Mouse (Mus musculus) hematopoietic stem cell, adult 5-6 weeks (primary cell): ENCODE results near the gene Sgpp1. TPM values are rescaled to one million over a fixed set of nuclear protein-coding genes. Genes with fewer than 3 reads are reported as not detected.
"Not testable (repeated sequence)": the region's sequence is repeated elsewhere in the genome, so short reads cannot be mapped to it uniquely, and the experiment has no call there.

Experiments used
- ATAC-seq, 2 experiments: fragments of 125-278 bp in 1 of 2; replicated peaks in 1 of 2; 2 replicates each; pipeline ENCODE4 v1.8.0; 2016 to 2017; ENCODE audit warnings: inconsistent platforms in 2 of 2, mild to moderate bottlenecking in 2 of 2, moderate number of reproducible peaks in 2 of 2, low read depth in 1 of 2, moderate TSS enrichment in 1 of 2; ENCODE audit not compliant: low FRiP score in 2 of 2, poor library complexity in 2 of 2, severe bottlenecking in 2 of 2, insufficient read depth in 1 of 2, low TSS enrichment in 1 of 2
- total RNA-seq: library from RNA; stranded (forward); fragments of 172-1452, 232-1000 nt; gene quantifications from 2 replicates; pipeline ENCODE4 v1.2.3, GENCODE M21; 2017

Gene Sgpp1
- total RNA-seq, 1 experiment from 2014 or later: 49.3 TPM

DNA sequence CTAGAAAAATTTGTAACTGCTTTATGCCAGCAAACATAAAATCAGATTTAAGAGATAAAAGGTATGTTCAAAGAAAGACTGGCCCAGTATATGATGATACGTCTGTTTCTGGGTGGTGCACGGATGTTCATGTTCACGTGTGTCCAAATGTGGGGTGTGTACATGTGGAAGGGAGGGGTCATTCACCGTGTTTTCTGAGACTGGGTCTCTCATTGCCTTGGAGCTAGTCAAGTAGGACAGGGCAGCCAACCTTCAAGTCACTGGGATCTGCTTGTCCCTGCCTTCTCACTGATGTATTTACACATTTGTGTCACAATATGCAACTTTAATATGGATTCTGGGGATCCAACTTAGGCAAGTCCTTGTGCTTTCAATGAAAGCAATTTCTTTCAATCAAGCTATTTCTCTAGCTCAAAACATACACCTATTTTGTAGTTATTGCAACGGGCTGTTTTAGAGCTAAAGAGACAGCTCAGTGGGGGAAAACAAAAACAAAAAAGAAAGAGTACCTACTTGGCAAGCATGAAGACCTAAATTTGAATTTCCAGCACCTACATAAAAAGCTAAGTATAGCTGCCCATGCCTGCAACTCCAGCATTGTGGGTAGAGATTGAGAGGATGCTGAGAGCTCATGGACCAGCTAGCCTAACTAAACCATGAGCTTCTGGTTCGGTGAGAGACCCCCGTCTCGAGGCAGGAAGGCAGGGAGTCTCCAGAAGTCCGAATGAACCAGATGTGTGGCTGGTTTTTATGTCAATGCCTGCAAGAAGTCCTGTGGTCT lies 24.7 kb downstream of the Sgpp1 start:
- no peak for ATAC-seq

GRCm38 (mm10) chr12:75709506-75709905 lies 26.0 kb downstream of the Sgpp1 start:
- no peak for ATAC-seq

GRCm38 (mm10) chr12:75706670-75707069 lies 28.9 kb downstream of the Sgpp1 start:
- no peak for ATAC-seq

- no peak for ATAC-seq
These were observed 32.8 kb downstream of the Sgpp1 start for GRCm38 (mm10) chr12:75702739-75703122.

GRCm38 (mm10) chr12:75702084-75702738 lies 33.3 kb downstream of the Sgpp1 start:
- ATAC-seq: no peak

DNA sequence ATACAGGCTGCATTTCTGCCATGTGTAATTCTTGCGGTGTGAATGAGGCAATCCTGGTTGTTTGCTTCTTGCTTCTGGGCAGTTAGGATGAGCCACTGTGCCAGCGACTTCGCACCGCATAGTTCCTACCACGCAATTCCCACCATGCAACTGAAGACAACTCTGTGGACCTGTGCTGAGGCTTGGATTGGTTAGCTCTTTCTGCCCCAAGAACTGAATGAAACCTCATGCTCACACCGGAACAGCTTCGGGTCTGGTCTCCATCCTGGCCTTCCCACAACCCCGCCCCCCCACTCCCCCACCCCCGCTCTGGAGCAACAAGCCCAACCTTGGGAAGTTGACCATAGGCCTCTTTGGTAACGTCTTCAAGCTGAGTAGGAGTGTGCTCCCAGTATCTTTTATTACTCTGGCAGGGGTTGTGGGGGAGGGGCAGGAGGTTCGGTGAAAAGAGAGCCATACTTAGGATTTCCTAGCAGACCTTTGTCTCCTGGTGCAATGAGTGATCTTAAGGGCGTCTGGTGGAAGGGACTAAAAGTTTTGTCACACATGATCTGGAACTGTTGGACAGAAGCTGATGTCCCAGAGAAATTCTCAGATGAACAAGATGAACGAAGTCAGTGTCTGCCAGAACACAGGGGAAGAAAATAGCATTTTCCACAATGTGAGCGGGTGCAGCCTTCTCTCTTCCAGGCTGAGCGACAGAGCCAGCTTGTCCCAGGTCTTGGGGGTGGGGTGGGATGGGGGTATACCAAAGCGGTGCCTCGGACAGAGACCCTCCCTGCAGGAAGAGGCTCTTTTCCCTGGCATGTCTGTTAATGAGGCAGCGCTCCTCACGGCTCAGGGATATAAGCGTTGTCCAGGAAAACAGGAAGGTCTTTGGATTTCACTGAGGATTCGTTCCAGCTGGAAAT lies 34.1 kb downstream of the Sgpp1 start:
- ATAC-seq: no peak

DNA sequence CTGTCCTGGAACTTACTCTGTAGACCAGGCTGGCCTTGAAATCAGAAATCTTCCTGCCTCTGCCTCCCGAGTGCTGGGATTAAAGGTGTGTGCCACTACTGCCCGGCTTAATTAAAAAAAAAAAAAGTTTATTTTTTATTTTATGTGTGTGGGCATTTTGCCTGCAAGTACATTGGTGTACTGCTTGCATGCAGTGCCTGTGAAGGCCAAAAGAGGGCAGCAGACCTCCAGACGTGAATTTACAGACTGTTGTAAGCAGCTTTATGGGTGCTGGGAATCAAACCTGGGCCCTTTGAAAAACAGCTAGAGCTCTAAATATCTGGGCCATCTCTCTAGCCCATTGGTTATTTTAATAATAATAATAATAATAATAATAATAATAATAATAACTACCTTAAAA lies 36.8 kb downstream of the Sgpp1 start:
- ATAC-seq: no peak

DNA sequence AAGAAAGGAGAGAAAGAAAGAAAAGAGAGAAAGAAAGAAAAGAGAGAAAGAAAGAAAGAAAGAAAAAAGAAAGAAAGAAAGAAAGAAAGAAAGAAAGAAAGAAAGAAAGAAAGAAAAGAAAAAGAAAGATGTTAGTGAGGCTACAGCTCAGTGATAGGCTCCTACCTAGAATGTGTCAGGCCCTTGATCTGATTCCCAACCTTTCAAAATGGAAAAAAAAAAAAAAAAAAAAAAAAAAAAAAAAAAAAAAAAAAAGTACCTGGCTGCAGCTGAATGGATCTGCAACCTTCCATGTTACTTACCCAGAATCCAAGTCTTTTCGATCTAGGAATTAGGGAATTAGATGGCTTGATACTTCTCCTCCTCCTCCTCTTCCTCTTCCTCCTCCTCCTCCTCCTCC lies 39.7 kb downstream of the Sgpp1 start:
- ATAC-seq: not testable (repeated sequence)

GRCm38 (mm10) chr12:75689003-75689402 lies 46.5 kb downstream of the Sgpp1 start:
- no peak for ATAC-seq

DNA sequence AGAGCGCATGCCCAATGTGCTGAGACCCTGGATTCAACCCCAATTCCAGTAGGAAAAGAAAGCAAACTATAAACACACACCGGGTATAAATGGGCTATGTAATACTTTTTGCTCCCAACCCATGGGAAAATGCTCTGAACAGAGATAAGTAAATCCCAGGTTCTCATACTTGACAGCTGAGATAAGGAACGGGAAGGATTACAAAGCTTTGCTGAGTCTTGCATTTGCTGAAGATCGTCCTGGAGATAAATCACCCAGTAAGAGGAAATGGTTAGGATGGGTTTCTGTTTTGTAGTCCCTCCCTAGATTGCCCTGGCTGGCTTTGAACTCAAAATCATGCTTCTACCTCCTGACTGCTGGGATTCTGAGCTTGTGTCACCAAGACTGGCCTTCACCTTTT lies 48.2 kb downstream of the Sgpp1 start:
- no peak for ATAC-seq

DNA sequence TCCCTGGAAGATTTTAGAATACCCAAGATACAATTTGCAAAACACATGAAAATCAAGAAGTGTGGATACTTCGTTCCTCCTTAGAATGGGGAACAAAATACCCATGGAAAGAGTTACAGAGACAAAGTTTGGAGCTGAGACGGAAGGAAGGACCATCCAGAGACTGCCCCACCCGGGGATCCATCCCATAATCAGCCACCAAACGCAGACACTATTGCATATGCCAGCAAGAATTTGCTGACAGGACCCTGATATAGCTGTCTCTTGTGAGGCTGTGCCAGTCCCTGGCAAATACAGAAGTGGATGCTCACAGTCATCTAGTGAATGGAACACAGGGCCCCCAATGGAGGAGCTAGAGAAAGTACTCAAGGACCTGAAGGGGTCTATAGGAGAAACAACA lies 51.5 kb downstream of the Sgpp1 start:
- ATAC-seq: not testable (repeated sequence)

- ATAC-seq: no peak
These were observed 51.9 kb downstream of the Sgpp1 start for GRCm38 (mm10) chr12:75683598-75683997.

GRCm38 (mm10) chr12:75682842-75683241 lies 52.7 kb downstream of the Sgpp1 start:
- no peak for ATAC-seq

DNA sequence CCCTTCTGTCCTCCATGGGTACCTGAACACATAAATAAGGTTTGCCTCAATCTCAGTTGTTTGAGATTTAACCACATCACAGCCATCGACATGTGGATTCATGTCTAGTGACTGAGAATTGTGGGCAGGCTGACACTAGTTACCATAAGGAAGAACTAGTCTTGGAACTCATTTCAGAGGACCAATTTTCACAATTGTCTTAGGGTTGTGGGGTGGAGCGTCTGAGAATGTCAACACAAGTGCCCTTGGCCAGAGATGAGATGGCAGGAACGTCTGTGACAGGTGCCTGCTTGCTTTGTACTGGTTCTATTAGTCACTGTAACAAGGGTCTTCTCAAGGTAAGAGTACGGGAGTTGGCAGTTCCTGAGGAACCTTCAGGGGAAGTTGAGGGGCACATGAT lies 54.4 kb downstream of the Sgpp1 start:
- no peak for ATAC-seq

DNA sequence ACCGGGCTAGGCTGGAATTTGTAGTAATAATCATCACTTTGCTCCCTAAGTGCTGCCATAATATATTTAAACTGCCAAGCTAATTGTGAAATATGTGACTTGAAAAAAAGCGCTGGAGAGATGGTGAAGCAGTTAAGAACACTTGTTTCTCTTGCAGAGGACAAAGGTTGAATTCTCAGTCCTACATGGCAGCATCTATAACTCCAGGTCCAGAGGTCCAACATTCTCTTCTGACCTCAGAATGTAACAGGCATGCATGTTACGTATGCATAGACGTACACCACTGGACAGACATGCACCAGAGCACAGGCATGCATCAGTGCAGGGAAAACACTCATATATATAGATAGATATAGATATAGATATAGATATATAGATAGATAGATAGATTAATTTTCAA lies 57.1 kb downstream of the Sgpp1 start:
- ATAC-seq: no peak

- no peak for ATAC-seq
These were observed 62.9 kb downstream of the Sgpp1 start for GRCm38 (mm10) chr12:75672630-75673029.

GRCm38 (mm10) chr12:75671759-75672315 lies 63.7 kb downstream of the Sgpp1 start:
- ATAC-seq: no peak

GRCm38 (mm10) chr12:75670611-75671010 lies 64.9 kb downstream of the Sgpp1 start:
- no peak for ATAC-seq
